Mouse (Mus musculus) thymus, postnatal 0 days (tissue): ENCODE results near the gene 1300017J02Rik. TPM values are rescaled to one million over a fixed set of nuclear protein-coding genes. Genes with fewer than 3 reads are reported as not detected.
A peak's percentile ranks its signal among the peaks of the same experiment; 100 is the strongest.
"Not testable (repeated sequence)": the region's sequence is repeated elsewhere in the genome, so short reads cannot be mapped to it uniquely, and the experiment has no call there.

Experiments
- DNase-seq: peaks from one replicate; pipeline ENCODE4 v3.0.0-alpha.2; 2015; ENCODE audit warnings: low spot score
- polyA plus RNA-seq: library from polyadenylated mRNA; unstranded; fragments of >200 nt; fragmentation: Nextera tagmentation; extraction: Ambion mirVana; gene quantifications from 2 replicates; pipeline ENCODE4 v1.2.1, GENCODE M21; 2015

Gene 1300017J02Rik
- 1.5 and 2.9 TPM in 2 replicates for polyA plus RNA-seq

GRCm38 (mm10) chr9:103304927-103305326 is at the start of gene 1300017J02Rik, which contains the start of gene Topbp1:
Gene 1300017J02Rik (minus strand): TSS chr9:103305082.
Gene Topbp1 (plus strand): TSS chr9:103305215.
- peak; percentile 95 for DNase-seq

GRCm38 (mm10) chr9:103353500-103354260 is 48.8 kb upstream of the 1300017J02Rik start:
- DNase-seq, result not testable (repeated sequence)

GRCm38 (mm10) chr9:103348791-103349190 is 43.9 kb upstream of the 1300017J02Rik start:
- no peak for DNase-seq

GRCm38 (mm10) chr9:103347996-103348490 is 43.2 kb upstream of the 1300017J02Rik start:
- no peak for DNase-seq

- DNase-seq, result no peak
These were observed 42.2 kb upstream of the 1300017J02Rik start for GRCm38 (mm10) chr9:103347045-103347444.

- DNase-seq, result no peak
These were observed 32.0 kb upstream of the 1300017J02Rik start for GRCm38 (mm10) chr9:103336912-103337311.

GRCm38 (mm10) chr9:103332663-103333062 is 27.8 kb upstream of the 1300017J02Rik start:
- DNase-seq, result no peak

GRCm38 (mm10) chr9:103326449-103326848 is 21.6 kb upstream of the 1300017J02Rik start:
- no peak for DNase-seq

GRCm38 (mm10) chr9:103324678-103325077 is 19.8 kb upstream of the 1300017J02Rik start:
- no peak for DNase-seq

GRCm38 (mm10) chr9:103309832-103310231 is 5.0 kb upstream of the 1300017J02Rik start:
- DNase-seq, result no peak

GRCm38 (mm10) chr9:103305332-103306041 is 605 bp upstream of the 1300017J02Rik start:
- no peak for DNase-seq

GRCm38 (mm10) chr9:103302666-103303065 is 2.2 kb downstream of the 1300017J02Rik start:
- DNase-seq, result peak; percentile 69

- DNase-seq, result no peak
These were observed 2.6 kb downstream of the 1300017J02Rik start for GRCm38 (mm10) chr9:103302239-103302638.

GRCm38 (mm10) chr9:103301086-103301485 is 3.8 kb downstream of the 1300017J02Rik start:
- no peak for DNase-seq

GRCm38 (mm10) chr9:103294507-103294906 is 10.4 kb downstream of the 1300017J02Rik start:
- no peak for DNase-seq

GRCm38 (mm10) chr9:103288489-103289180 is 16.2 kb downstream of the 1300017J02Rik start:
- DNase-seq, result no peak

- DNase-seq, result no peak
These were observed 16.9 kb downstream of the 1300017J02Rik start for GRCm38 (mm10) chr9:103287840-103288488.

GRCm38 (mm10) chr9:103286901-103287422 is 17.9 kb downstream of the 1300017J02Rik start:
- DNase-seq, result no peak

- DNase-seq, result no peak
These were observed 18.5 kb downstream of the 1300017J02Rik start for GRCm38 (mm10) chr9:103286396-103286795.

- DNase-seq, result no peak
These were observed 28.0 kb downstream of the 1300017J02Rik start for GRCm38 (mm10) chr9:103276876-103277275.

- DNase-seq, result no peak
These were observed 29.2 kb downstream of the 1300017J02Rik start for GRCm38 (mm10) chr9:103275676-103276075.
